Mouse (Mus musculus): Measurements from ENCODE around the gene Olfr807. TPM values are rescaled to one million over a fixed set of nuclear protein-coding genes. Genes with fewer than 3 reads are reported as not detected.

Gene Olfr807
- total RNA-seq (2021), result not detected

GRCm38 (mm10) chr10:129757693-129758092 lies at the start of gene Olfr807:
Gene Olfr807, minus strand, starts transcription at chr10:129757793.
- intact Hi-C loops (cut with DNase I), result no loop called here

GRCm38 (mm10) chr10:129804296-129804695 lies 46.7 kb upstream of the Olfr807 start, which contains the start of gene Olfr811:
Gene Olfr811, minus strand, starts transcription at chr10:129804396.
- DNase-seq (ENCODE audit: extremely low spot score in 1 of 2, low spot score in 2 of 2), result no peak
- intact Hi-C loops (cut with DNase I), result no loop called here

More at GRCm38 (mm10) chr10:129757693-129758092, at the start of gene Olfr807:
- DNase-seq (ENCODE audit: extremely low spot score in 1 of 2, low spot score in 2 of 2), result no peak

- intact Hi-C loops (cut with DNase I), result no loop called here
- no peak for DNase-seq (ENCODE audit: extremely low spot score in 1 of 2, low spot score in 2 of 2)
These were observed 37.2 kb upstream of the Olfr807 start, which contains the start of gene Olfr810 for GRCm38 (mm10) chr10:129794817-129795216. Gene Olfr810, minus strand, starts transcription at chr10:129794917.

- intact Hi-C loops (cut with DNase I), result no loop called here
- no peak for DNase-seq (ENCODE audit: extremely low spot score in 1 of 2, low spot score in 2 of 2)
These were observed 20.5 kb upstream of the Olfr807 start for GRCm38 (mm10) chr10:129778123-129778522.

- intact Hi-C loops (cut with DNase I), result no loop called here
- no peak for DNase-seq (ENCODE audit: extremely low spot score in 1 of 2, low spot score in 2 of 2)
These were observed 16.7 kb upstream of the Olfr807 start, which contains the start of gene Olfr809 for GRCm38 (mm10) chr10:129774338-129774737. Gene Olfr809, plus strand, starts transcription at chr10:129774638.

GRCm38 (mm10) chr10:129765182-129765581 lies 7.6 kb upstream of the Olfr807 start, which contains the start of gene Olfr808:
Gene Olfr808, plus strand, starts transcription at chr10:129765482.
- intact Hi-C loops (cut with DNase I), result no loop called here
- DNase-seq (ENCODE audit: extremely low spot score in 1 of 2, low spot score in 2 of 2), result no peak

- intact Hi-C loops (cut with DNase I), result no loop called here
- no peak for DNase-seq (ENCODE audit: extremely low spot score in 1 of 2, low spot score in 2 of 2)
These were observed 15.8 kb downstream of the Olfr807 start, which contains the start of gene Olfr806 for GRCm38 (mm10) chr10:129741821-129742220. Gene Olfr806, minus strand, starts transcription at chr10:129741921.

- intact Hi-C loops (cut with DNase I), result no loop called here
- no peak for DNase-seq (ENCODE audit: extremely low spot score in 1 of 2, low spot score in 2 of 2)
These were observed 28.3 kb downstream of the Olfr807 start, which contains the start of gene Olfr805 for GRCm38 (mm10) chr10:129729275-129729674. Gene Olfr805, minus strand, starts transcription at chr10:129729375.

Small RNA genes within 50 kb of the gene (microRNA-seq; reads per million reads assigned to microRNA genes)
- not detected for gene Gm24485

Other genes starting within 250 kb of the Olfr807 start
- not detected for gene Olfr791, start 236.0 kb downstream of the Olfr807 start, total RNA-seq (2021)
- not detected for gene Olfr792, start 218.6 kb downstream of the Olfr807 start, total RNA-seq (2021)
- not detected for gene Olfr794, start 190.1 kb downstream of the Olfr807 start, total RNA-seq (2021)
- not detected for gene Olfr796, start 145.2 kb downstream of the Olfr807 start, total RNA-seq (2021)
- gene Olfr798, start 129.9 kb downstream of the Olfr807 start, total RNA-seq (2021), result not detected
- not detected for gene Olfr799, start 120.3 kb downstream of the Olfr807 start, total RNA-seq (2021)
- not detected for gene Olfr800, start 100.1 kb downstream of the Olfr807 start, total RNA-seq (2021)
- not detected for gene Olfr801, start 83.9 kb downstream of the Olfr807 start, total RNA-seq (2021)
- under 1 TPM in 1 of 2 experiments, not detected in 1; 0.13 TPM for gene Olfr802, start 69.6 kb downstream of the Olfr807 start, total RNA-seq (2021)
- gene Olfr803, start 63.5 kb downstream of the Olfr807 start, total RNA-seq (2021), result not detected
- not detected for gene Olfr804, start 54.6 kb downstream of the Olfr807 start, total RNA-seq (2021)
- gene Olfr805, start 28.4 kb downstream of the Olfr807 start, total RNA-seq (2021), result not detected
- not detected for gene Olfr806, start 15.9 kb downstream of the Olfr807 start, total RNA-seq (2021)
- gene Olfr808, start 7.7 kb upstream of the Olfr807 start, total RNA-seq (2021), result not detected
- not detected for gene Olfr809, start 16.8 kb upstream of the Olfr807 start, total RNA-seq (2021)
- not detected for gene Olfr810, start 37.1 kb upstream of the Olfr807 start, total RNA-seq (2021)
- gene Olfr811, start 46.6 kb upstream of the Olfr807 start, total RNA-seq (2021), result not detected
- gene Olfr812, start 88.3 kb upstream of the Olfr807 start, total RNA-seq (2021), result not detected
- not detected for gene Olfr813, start 97.6 kb upstream of the Olfr807 start, total RNA-seq (2021)
- gene Olfr814, start 122.1 kb upstream of the Olfr807 start, total RNA-seq (2021), result not detected
- gene Olfr815, start 148.1 kb upstream of the Olfr807 start, total RNA-seq (2021), result not detected
- gene Olfr816, start 157.8 kb upstream of the Olfr807 start, total RNA-seq (2021), result not detected
- not detected for gene Olfr818, start 191.3 kb upstream of the Olfr807 start, total RNA-seq (2021)
- not detected for gene Olfr819, start 209.5 kb upstream of the Olfr807 start, total RNA-seq (2021)
- not detected for gene Olfr247, start 218.3 kb upstream of the Olfr807 start, total RNA-seq (2021)
- gene Gm10310, start 227.3 kb upstream of the Olfr807 start, total RNA-seq (2021), result not detected

All from left cerebral cortex, postnatal 10 days (tissue).